Mouse (Mus musculus) spleen, adult 2 months (tissue): Measurements from ENCODE around the gene Lgals1. TPM values are rescaled to one million over a fixed set of nuclear protein-coding genes. Genes with fewer than 3 reads are reported as not detected.

Experiments
- DNase-seq, 2 experiments: peaks; one replicate each; pipeline versions ENCODE4 v3.0.0 to v3.0.0-alpha.2; 2012 to 2021; ENCODE audit warnings: low spot score in 2 of 2, low read depth in 1 of 2
- H3K27ac ChIP-seq: fragments of 200-500 bp; 2 replicates; pipeline ENCODE4 v1.5.1; 2012; ENCODE audit warnings: low read length, inconsistent platforms; ENCODE audit not compliant: insufficient read depth
- H3K27me3 ChIP-seq: fragments of 200-500 bp; 2 replicates; pipeline ENCODE4 v1.6.1; 2012; ENCODE audit warnings: mild to moderate bottlenecking, moderate library complexity, low read length, inconsistent platforms; ENCODE audit not compliant: control insufficient read depth, insufficient read depth
- H3K36me3 ChIP-seq: fragments of 200-500 bp; 2 replicates; pipeline ENCODE4 v1.6.1; 2012; ENCODE audit warnings: mild to moderate bottlenecking, low read length, inconsistent platforms; ENCODE audit not compliant: control insufficient read depth, insufficient read depth
- H3K4me1 ChIP-seq: fragments of 200-500 bp; 2 replicates; pipeline ENCODE4 v1.6.1; 2011; ENCODE audit warnings: inconsistent platforms; ENCODE audit not compliant: control insufficient read depth, insufficient read depth, insufficient read length
- H3K4me3 ChIP-seq: fragments of 200-500 bp; 2 replicates; pipeline ENCODE4 v1.5.1; 2011; ENCODE audit warnings: mild to moderate bottlenecking, inconsistent platforms; ENCODE audit not compliant: insufficient read depth, insufficient read length; ENCODE audit errors: extremely low read depth
- CTCF ChIP-seq: fragments of 200-500 bp; IDR thresholded peaks from 2 replicates; pipeline ENCODE4 v1.5.1; 2011; ENCODE audit warnings: mild to moderate bottlenecking, inconsistent platforms; ENCODE audit not compliant: insufficient read depth, insufficient read length, insufficient replicate concordance; ENCODE audit errors: extremely low read depth
- POLR2A ChIP-seq: fragments of 200-500 bp; IDR thresholded peaks from 2 replicates; pipeline ENCODE4 v1.6.1; 2011; ENCODE audit warnings: low read depth, low read length, inconsistent platforms
- WGBS: fragments of 180-500 bp; shearing (Covaris S2); methylation state at CpG from one replicate; pipeline ENCODE4 v1.1.7; 2018; 5-methylcytosine and 5-hydroxymethylcytosine counted together
- polyA plus RNA-seq: library from polyadenylated mRNA; depleted of rRNA; stranded (reverse); fragments of >200 nt; gene quantifications from 2 replicates; pipeline ENCODE4 v1.2.3, GENCODE M21; 2012

Lgals1 gene
- polyA plus RNA-seq, 1 experiment: 75.4 TPM

DNA sequence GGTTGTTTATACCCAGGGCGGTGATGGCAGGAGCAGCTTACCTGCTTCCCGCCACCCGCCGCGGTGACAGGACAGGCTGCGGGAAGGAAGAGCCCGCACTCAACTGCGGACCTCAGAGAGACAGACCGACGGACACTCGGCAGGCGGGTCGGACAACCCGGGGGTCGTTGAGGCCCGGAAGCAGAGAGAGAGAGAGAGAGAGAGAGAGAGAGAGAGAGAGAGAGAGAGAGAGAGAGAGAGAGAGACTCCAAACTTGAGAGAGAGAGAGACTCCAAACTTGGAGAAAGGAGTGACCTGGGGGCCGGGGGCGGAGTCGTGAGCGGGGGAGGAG is 27.2 kb upstream of the Lgals1 start, which contains the start of gene Gm49510:
TSS of gene Gm49510 (plus strand) at position 259 of the 331 bp plus-strand sequence.
- Histone ChIP-seq H3K4me1 (peaks cover 38% of the 10 kb centered on the region), H3K27ac (peak within 1 kb of the TSS; percentile 85), H3K27me3 (no peaks in the 10 kb centered on the region), H3K4me3 (peak within 1 kb of the TSS; percentile 89), H3K36me3 (peaks cover 6% of the 10 kb centered on the region; the same call in 1 of the 2 replicates)
- 3% methylated on average over 18 of the region's 20 CpGs for WGBS
- TF ChIP-seq CTCF (no peak), POLR2A (no peak)
- DNase-seq: no peak

DNA sequence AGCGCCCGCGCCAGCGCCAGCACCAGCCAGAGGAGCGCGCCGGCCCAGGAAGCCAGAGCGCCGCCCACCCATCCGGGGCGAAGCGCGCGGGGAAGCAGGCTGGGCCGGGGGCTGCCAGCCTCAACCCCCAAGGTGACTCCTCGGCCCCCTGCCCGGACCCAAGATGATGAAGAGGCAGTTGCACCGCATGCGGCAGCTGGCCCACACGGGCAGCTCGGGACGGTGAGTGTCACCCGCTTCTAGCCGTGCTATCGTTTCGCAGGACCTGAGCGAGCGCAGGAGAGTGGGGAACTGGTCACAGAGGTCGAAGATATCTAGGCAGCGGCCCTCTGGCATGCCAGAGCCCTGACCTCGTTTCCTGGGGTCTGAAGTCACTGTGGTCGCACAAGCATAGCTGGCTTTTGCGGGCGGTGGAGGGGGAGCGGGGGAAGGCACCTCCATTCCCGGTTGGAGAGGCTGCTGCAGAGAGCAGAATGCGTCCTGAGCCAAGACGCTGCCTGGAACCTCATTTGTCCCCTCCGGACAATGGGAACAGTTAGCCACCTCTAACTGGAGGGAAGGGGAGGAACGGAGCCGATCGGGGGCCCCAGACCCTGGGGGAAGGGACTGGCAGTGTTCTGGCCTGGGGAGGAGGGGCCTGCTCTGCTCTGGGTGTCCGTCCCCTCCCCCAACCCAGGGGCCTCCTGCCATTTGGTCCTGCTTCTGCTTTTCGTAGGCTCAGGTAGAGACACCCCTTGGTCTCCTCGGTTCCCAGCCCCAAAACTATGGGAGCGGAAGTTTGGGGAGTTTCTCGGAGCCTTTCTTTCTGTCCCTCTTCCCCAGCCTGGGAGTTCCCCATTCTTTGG is 26.6 kb upstream of the Lgals1 start, which contains the start of gene Sh3bp1:
TSS of gene Sh3bp1 (plus strand) at position 29 of the 845 bp plus-strand sequence.
- DNase-seq: peak in 1 of 2 experiments; percentile 72
- Histone ChIP-seq H3K27me3 (no peaks in the 10 kb centered on the region), H3K36me3 (peaks cover 9% of the 10 kb centered on the region; the same call in 1 of the 2 replicates), H3K27ac (peak within 1 kb of the TSS; percentile 85), H3K4me1 (peaks cover 32% of the 10 kb centered on the region), H3K4me3 (peak within 1 kb of the TSS; percentile 89)
- TF ChIP-seq POLR2A: peak; percentile 31
- TF ChIP-seq CTCF: no peak
- 1% methylated on average over 47 of the region's 47 CpGs for WGBS

DNA sequence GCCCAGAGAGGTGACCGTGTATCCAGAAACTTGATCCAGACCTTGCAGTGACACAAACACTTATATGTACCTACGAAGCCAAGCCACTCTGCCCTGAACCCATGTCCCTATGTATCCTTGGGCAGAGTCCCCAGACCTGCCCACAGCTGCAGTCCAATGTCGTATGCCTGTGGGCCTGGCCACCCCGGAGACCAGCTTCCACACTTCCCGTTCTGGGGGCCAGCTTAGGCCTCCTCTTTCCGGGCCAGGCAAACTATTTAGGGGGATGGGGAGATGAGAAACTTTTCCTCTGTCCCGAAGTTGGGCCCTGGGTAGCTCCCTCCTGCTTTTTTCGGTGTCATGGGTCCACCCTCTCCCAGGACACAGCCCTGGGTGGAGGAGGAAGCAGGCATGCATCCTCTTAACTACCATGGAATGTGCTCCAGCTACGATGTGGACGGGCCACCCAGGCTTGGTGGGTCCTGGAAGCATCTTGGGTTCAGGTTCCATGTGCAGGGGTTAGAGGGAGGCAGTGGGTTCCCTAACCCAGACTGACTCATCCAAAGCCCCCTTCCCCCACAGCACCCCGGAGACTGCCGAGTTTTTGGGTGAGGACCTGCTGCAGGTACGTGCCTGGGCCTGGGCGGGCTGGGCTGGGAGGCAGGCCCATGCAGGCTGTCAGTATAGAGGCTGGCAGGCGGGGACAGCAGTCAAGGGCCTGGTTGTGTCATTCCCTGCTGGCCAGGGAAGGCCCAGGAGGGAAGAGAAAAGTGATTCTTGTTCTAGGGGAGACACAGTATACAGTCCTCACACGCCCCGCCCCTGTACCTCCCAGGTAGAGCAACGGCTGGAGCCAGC is 25.7 kb upstream of the Lgals1 start:
- H3K27me3 ChIP-seq: no peaks in the 10 kb centered on the region
- H3K4me3 ChIP-seq: peak overlapping the region; percentile 89
- 34% methylated on average over 18 of the region's 18 CpGs for WGBS
- TF ChIP-seq POLR2A (no peak), CTCF (no peak)
- DNase-seq: no peak
- peak overlapping the region; percentile 85 for H3K27ac ChIP-seq
- H3K36me3 ChIP-seq: peaks cover 15% of the 10 kb centered on the region
- peaks cover 24% of the 10 kb centered on the region; the same call in 1 of the 2 replicates for H3K4me1 ChIP-seq

DNA sequence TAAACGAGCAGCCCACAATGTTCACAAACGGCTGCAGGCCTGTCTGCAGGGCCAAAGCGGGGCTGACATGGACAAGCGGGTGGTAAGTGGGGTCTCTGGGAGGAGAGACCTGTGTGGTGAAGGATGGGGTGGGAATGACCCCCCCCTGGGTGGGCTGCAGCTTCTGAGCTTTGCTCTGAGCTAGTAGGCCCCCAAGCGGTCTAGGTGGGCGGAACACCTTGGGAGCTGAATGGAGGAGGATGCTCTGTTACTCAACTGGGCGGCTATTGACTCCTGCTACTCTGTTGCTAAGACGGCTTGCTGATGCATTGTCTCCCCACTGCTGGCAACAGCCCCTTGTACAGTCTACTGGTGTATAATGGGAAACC is 25.1 kb upstream of the Lgals1 start:
- Histone ChIP-seq H3K27ac (0 out of 2 replicates have a peak overlapping the region, but pooled peaks have one; percentile 85), H3K4me3 (peak overlapping the region; percentile 89; the same call in 1 of the 2 replicates)

DNA sequence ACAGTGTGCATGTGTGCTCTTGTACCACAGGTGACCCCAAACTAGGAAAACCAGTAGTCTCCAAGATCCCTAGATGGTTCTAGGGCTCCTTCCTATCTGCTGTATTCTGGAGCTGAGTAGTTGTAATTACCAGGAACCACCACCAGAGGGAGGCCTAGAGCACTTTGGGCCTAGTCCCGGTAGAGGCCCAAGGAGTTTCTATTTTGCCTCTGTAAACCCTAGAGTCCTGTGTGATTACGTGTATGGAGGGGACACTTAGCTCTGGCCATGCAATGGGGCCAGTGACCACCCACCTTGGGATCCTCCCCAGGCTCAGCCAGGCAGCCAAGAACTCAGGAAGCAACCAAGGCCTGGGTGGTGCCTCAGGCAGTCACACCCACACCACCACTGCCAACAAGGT is 23.3 kb upstream of the Lgals1 start:
- H3K27me3 ChIP-seq: no peaks in the 10 kb centered on the region
- no peak overlapping the region for H3K4me3 ChIP-seq
- peaks cover 33% of the 10 kb centered on the region for H3K36me3 ChIP-seq
- H3K4me1 ChIP-seq: peaks cover 12% of the 10 kb centered on the region; the same call in 1 of the 2 replicates
- WGBS: 2% methylated on average over 2 of the region's 2 CpGs
- DNase-seq: peak; percentile 66 to 79
- no peak overlapping the region for H3K27ac ChIP-seq
- peak; percentile 66; the same call in 1 of the 2 replicates for TF ChIP-seq CTCF
- TF ChIP-seq POLR2A: no peak

More for the DNA sequence above, 25.1 kb upstream of the Lgals1 start:
- DNase-seq: no peak
- H3K4me1 ChIP-seq: peaks cover 18% of the 10 kb centered on the region; the same call in 1 of the 2 replicates
- H3K36me3 ChIP-seq: peaks cover 19% of the 10 kb centered on the region
- H3K27me3 ChIP-seq: no peaks in the 10 kb centered on the region
- 75% methylated on average over 8 of the region's 8 CpGs for WGBS
- TF ChIP-seq POLR2A (no peak), CTCF (no peak)

DNA sequence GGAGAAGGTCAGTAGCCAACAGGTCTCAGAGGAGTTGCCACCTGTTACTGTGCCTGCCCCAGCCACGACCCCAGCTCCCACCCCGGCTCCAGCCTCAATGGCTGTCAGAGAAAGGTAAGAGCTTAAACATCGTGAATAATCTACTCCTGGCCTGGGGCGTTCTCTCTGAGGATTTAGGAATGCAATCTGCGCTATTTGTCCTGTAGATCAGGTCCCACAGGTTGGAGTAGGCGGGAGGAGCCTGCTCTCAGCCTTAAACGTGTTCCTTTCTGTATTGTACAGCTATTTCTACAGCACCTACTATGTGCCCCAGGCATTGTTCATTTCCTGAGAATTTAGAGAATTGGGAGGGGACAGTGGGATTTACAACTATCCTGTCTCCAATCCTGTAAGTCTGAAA is 18.1 kb upstream of the Lgals1 start:
- TF ChIP-seq POLR2A (no peak), CTCF (no peak)
- no peaks in the 10 kb centered on the region for H3K27me3 ChIP-seq
- no peak overlapping the region for H3K27ac ChIP-seq
- peaks cover 3% of the 10 kb centered on the region; the same call in 1 of the 2 replicates for H3K4me1 ChIP-seq
- H3K4me3 ChIP-seq: no peak overlapping the region
- peaks cover 44% of the 10 kb centered on the region for H3K36me3 ChIP-seq
- 87% methylated on average over 7 of the region's 7 CpGs for WGBS
- no peak for DNase-seq
